Mouse (Mus musculus) neural tube, embryonic 14.5 days (tissue): Measurements from ENCODE around the gene Gm27021. TPM values are rescaled to one million over a fixed set of nuclear protein-coding genes. Genes with fewer than 3 reads are reported as not detected.

Experiments
- ATAC-seq: fragments of 200-750 bp; cut with Nextera tagmentation; 2 replicates; pipeline ENCODE4 v1.8.0; 2017; ENCODE audit warnings: low read depth, mild to moderate bottlenecking, moderate TSS enrichment, moderate library complexity
- H3K27ac ChIP-seq: fragments of 300-500 bp; sonication (generic); 2 replicates; pipeline ENCODE4 v1.5.1; 2014; ENCODE audit warnings: low read depth, mild to moderate bottlenecking, control low read depth, low read length, moderate library complexity, mixed read lengths
- H3K27me3 ChIP-seq: fragments of 300-500 bp; sonication (generic); 2 replicates; pipeline ENCODE4 v1.6.1; 2014; ENCODE audit warnings: low read length; ENCODE audit not compliant: control insufficient read depth, insufficient read depth
- H3K36me3 ChIP-seq: fragments of 300-500 bp; sonication (generic); 2 replicates; pipeline ENCODE4 v1.6.1; 2014; ENCODE audit warnings: low read length, mixed read lengths; ENCODE audit not compliant: control insufficient read depth, insufficient read depth
- H3K4me1 ChIP-seq: fragments of 300-500 bp; sonication (generic); 2 replicates; pipeline ENCODE4 v1.6.1; 2014; ENCODE audit warnings: low read length; ENCODE audit not compliant: control insufficient read depth, insufficient read depth
- H3K4me2 ChIP-seq: fragments of 300-500 bp; sonication (generic); 2 replicates; pipeline ENCODE4 v1.6.1; 2014; ENCODE audit warnings: mild to moderate bottlenecking, low read depth, low read length, control low read depth
- H3K4me3 ChIP-seq: fragments of 300-500 bp; sonication (generic); 2 replicates; pipeline ENCODE4 v1.5.1; 2014; ENCODE audit warnings: low read depth, low read length, control low read depth, mixed read lengths
- H3K9ac ChIP-seq: fragments of 300-500 bp; sonication (generic); replicated peaks from 2 replicates; pipeline ENCODE4 v1.6.1; 2014; ENCODE audit warnings: low read depth, mild to moderate bottlenecking, control low read depth, low read length, mixed read lengths
- H3K9me3 ChIP-seq: fragments of 300-500 bp; sonication (generic); 2 replicates; pipeline ENCODE4 v1.6.1; 2016; ENCODE audit warnings: low read length; ENCODE audit not compliant: control insufficient read depth
- WGBS: fragments of 180-500 bp; shearing (Covaris S2); extraction: QIAGEN DNeasy Blood & Tissue Kit; methylation state at CpG from one replicate; pipeline ENCODE4 v1.1.7; 2014; 5-methylcytosine and 5-hydroxymethylcytosine counted together
- polyA plus RNA-seq: library from polyadenylated mRNA; unstranded; fragments of >200 nt; fragmentation: Nextera tagmentation; extraction: Ambion mirVana; gene quantifications from 2 replicates; pipeline ENCODE4 v1.2.1, GENCODE M21; 2014

Gm27021 gene
- polyA plus RNA-seq, 1 experiment from 2014 or later: 8.4 TPM

DNA sequence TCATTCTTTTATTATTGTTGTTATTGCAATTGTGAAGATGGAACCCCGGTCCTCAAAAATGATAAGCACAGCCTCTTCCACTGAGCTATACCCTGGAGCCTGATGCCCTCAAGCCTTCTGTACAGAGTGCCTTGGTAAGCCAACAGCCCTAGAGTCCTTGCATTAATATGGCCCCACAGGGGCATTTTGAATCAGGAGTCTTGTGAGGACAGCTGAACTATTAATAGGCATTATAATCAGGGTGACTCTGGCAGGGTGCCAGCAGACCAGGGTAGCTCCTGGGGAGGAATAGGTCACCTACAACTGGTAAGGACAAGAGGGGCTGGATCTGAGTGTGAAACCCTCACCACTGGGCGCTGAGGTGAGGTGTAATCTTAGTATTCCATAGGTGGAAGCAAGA, 78.0 kb downstream of the Gm27021 start:
- H3K27ac ChIP-seq: no peak overlapping the region
- no peaks in the 10 kb centered on the region for H3K36me3 ChIP-seq
- no peak for ATAC-seq
- peaks cover 10% of the 10 kb centered on the region for H3K4me1 ChIP-seq
- no peaks in the 10 kb centered on the region for H3K27me3 ChIP-seq
- no peaks in the 10 kb centered on the region for H3K9me3 ChIP-seq
- peak overlapping the region; percentile 7; the same call in 1 of the 2 replicates for H3K9ac ChIP-seq
- 66% methylated on average over 2 of the region's 2 CpGs for WGBS
- peak overlapping the region; percentile 45; the same call in 1 of the 2 replicates for H3K4me3 ChIP-seq
- peak overlapping the region; percentile 79 for H3K4me2 ChIP-seq

DNA sequence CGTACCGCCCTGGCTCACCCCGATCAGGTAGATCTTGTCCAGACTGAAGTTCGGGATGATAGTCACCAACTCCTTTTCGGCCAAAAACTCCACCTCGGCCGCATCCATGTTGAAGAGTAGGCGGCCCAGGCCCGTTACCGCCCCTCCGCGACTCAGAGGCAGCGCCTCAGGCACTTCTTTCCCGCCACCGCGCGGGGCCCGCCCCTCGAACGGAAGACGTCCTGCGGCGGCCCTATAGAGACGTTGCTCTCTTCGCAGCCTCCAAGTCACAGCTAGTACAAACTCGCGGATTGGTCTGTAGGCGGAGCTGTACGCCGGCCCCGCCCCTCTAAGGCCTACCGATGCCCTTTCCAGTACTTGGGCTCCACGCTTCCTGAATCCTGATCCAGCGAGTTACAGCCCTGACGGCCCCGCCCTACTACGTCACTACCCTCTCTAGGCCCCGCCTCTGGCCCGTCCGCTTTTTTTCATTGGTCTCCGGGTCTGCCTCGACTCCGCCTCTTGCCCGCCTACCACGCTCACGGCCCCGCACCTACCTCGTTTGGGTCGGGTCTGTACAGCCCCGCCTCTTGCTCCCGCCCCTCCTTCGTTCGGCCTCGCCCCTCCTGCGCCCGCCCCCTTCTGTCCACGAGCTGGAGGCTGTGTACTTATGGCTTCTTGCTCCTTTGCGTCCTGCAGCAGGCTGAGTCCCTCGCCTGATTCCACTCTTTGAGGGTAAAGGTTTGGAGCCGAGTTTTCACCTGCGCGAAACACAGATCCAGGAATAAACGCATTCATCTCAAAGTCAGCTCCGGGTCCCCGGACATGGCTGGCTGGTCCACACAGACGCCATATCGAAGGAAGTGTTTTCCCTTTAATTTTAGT, 78.7 kb downstream of the Gm27021 start, which contains the start of gene Gins2:
Gene Gins2 (minus strand): TSS at position 397 of the 864 bp plus-strand sequence.
- no peaks in the 10 kb centered on the region for H3K27me3 ChIP-seq
- H3K36me3 ChIP-seq: no peaks in the 10 kb centered on the region
- peak within 1 kb of the TSS; percentile 79 for H3K4me2 ChIP-seq
- peak within 1 kb of the TSS; percentile 45 for H3K4me3 ChIP-seq
- under 1% methylated on average over 67 of the region's 67 CpGs for WGBS
- H3K27ac ChIP-seq: 0 out of 2 replicates have a peak within 1 kb of the TSS, but pooled peaks have one; percentile 36
- ATAC-seq: peak; percentile 99
- H3K9ac ChIP-seq: peak within 1 kb of the TSS; percentile 28
- H3K4me1 ChIP-seq: peaks cover 10% of the 10 kb centered on the region
- no peaks in the 10 kb centered on the region for H3K9me3 ChIP-seq

- Histone ChIP-seq H3K36me3 (no peaks in the 10 kb centered on the region), H3K4me1 (peaks cover 8% of the 10 kb centered on the region), H3K4me3 (no peak overlapping the region), H3K4me2 (no peak overlapping the region), H3K27me3 (no peaks in the 10 kb centered on the region), H3K27ac (no peak overlapping the region), H3K9me3 (no peaks in the 10 kb centered on the region), H3K9ac (no peak overlapping the region)
- 92% methylated on average over 10 of the region's 10 CpGs for WGBS
- ATAC-seq: no peak
These were observed 82.4 kb downstream of the Gm27021 start for GRCm38 (mm10) chr8:120585521-120585920.

GRCm38 (mm10) chr8:120581811-120582210, 86.1 kb downstream of the Gm27021 start:
- H3K9me3 ChIP-seq: no peaks in the 10 kb centered on the region
- ATAC-seq: no peak
- H3K9ac ChIP-seq: no peak overlapping the region
- H3K4me1 ChIP-seq: no peaks in the 10 kb centered on the region
- H3K27ac ChIP-seq: no peak overlapping the region; the same call in 1 of the 2 replicates
- H3K36me3 ChIP-seq: peaks cover 26% of the 10 kb centered on the region; the same call in 1 of the 2 replicates
- H3K4me2 ChIP-seq: no peak overlapping the region
- H3K27me3 ChIP-seq: no peaks in the 10 kb centered on the region
- WGBS: 95% methylated on average over 8 of the region's 8 CpGs
- H3K4me3 ChIP-seq: no peak overlapping the region

GRCm38 (mm10) chr8:120581329-120581728, 86.5 kb downstream of the Gm27021 start:
- no peak overlapping the region for H3K27ac ChIP-seq
- H3K9me3 ChIP-seq: no peaks in the 10 kb centered on the region
- no peak for ATAC-seq
- H3K9ac ChIP-seq: no peak overlapping the region
- H3K4me3 ChIP-seq: no peak overlapping the region
- H3K4me1 ChIP-seq: no peaks in the 10 kb centered on the region
- H3K27me3 ChIP-seq: no peaks in the 10 kb centered on the region
- no peak overlapping the region for H3K4me2 ChIP-seq
- 92% methylated on average over 12 of the region's 12 CpGs for WGBS
- peaks cover 31% of the 10 kb centered on the region; the same call in 1 of the 2 replicates for H3K36me3 ChIP-seq

DNA sequence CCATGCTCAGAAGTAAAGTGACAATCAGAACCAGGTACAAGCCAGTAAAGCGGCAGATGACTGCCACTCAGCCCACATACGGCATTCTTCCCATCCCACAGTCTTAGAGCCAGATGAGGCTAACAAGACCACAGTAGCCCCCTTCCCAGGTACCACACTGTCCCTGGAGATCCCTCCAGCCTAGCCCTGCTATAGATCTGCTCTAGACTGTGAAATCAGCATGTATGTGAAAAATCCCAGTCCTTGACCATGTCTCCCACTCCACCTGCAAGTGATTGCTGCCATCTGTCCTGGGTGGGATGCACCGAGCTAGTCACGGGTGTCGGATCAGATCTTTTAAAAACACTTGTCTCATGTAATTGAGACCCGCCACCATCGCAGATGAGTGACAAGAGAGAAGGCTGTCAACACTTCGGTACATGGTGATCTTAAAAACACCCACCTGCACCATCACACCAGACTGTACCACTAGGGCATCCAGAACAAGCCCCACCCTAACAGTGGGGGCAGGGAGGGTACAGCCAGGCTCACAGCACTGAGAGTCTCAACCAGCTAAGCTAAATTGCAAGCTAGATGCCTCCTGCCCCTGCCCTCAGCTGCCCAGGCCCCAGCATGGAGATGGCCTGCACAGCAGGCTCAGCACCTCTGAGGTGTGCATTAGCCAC, 87.4 kb downstream of the Gm27021 start:
- 92% methylated on average over 8 of the region's 8 CpGs for WGBS
- no peaks in the 10 kb centered on the region for H3K4me1 ChIP-seq
- H3K36me3 ChIP-seq: peaks cover 39% of the 10 kb centered on the region; the same call in 1 of the 2 replicates
- H3K4me2 ChIP-seq: no peak overlapping the region
- no peak overlapping the region for H3K4me3 ChIP-seq
- ATAC-seq: no peak
- no peaks in the 10 kb centered on the region for H3K9me3 ChIP-seq
- H3K27ac ChIP-seq: no peak overlapping the region
- H3K9ac ChIP-seq: no peak overlapping the region
- H3K27me3 ChIP-seq: no peaks in the 10 kb centered on the region

DNA sequence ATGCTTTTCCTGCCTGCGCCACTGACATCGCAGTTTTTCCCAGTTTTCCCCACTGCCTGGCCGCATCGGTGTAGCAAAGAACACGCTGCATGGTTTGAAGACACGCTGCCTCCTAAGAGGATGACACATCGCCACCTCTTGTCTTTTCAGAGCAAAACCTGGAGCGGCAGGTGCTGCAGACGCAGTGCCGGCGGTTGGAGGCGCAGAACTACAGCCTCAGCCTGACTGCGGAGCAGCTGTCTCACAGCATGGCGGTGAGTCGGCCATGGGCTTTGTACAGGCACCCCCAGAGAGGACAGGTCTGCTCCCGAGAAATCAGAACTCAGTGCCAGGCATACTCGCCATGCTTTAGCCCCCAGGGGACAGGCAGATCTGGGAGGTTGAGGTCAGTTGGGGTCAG, 90.1 kb downstream of the Gm27021 start:
- H3K4me3 ChIP-seq: no peak overlapping the region
- no peaks in the 10 kb centered on the region for H3K4me1 ChIP-seq
- no peak for ATAC-seq
- 79% methylated on average over 17 of the region's 17 CpGs for WGBS
- H3K9ac ChIP-seq: no peak overlapping the region
- peaks cover 60% of the 10 kb centered on the region for H3K36me3 ChIP-seq
- no peaks in the 10 kb centered on the region for H3K9me3 ChIP-seq
- no peaks in the 10 kb centered on the region for H3K27me3 ChIP-seq
- H3K4me2 ChIP-seq: no peak overlapping the region
- no peak overlapping the region for H3K27ac ChIP-seq

GRCm38 (mm10) chr8:120575801-120576200, 92.1 kb downstream of the Gm27021 start:
- Histone ChIP-seq H3K9me3 (no peaks in the 10 kb centered on the region), H3K27ac (no peak overlapping the region), H3K4me1 (no peaks in the 10 kb centered on the region), H3K36me3 (peaks cover 76% of the 10 kb centered on the region), H3K4me3 (no peak overlapping the region), H3K27me3 (no peaks in the 10 kb centered on the region), H3K4me2 (no peak overlapping the region), H3K9ac (no peak overlapping the region)
- ATAC-seq: no peak
- 75% methylated on average over 9 of the region's 9 CpGs for WGBS

- Histone ChIP-seq H3K9ac (no peak overlapping the region), H3K4me2 (no peak overlapping the region), H3K4me3 (no peak overlapping the region), H3K9me3 (no peaks in the 10 kb centered on the region), H3K27ac (no peak overlapping the region), H3K4me1 (no peaks in the 10 kb centered on the region; the same call in 1 of the 2 replicates), H3K36me3 (peaks cover 80% of the 10 kb centered on the region), H3K27me3 (no peaks in the 10 kb centered on the region)
- ATAC-seq: no peak
- WGBS: 77% methylated on average over 19 of the region's 19 CpGs
These were observed 92.9 kb downstream of the Gm27021 start for GRCm38 (mm10) chr8:120574941-120575340.
